Mouse (Mus musculus) gastrocnemius, adult 18-20 months (tissue): Measurements from ENCODE around the gene 1700028J19Rik. TPM values are rescaled to one million over a fixed set of nuclear protein-coding genes. Genes with fewer than 3 reads are reported as not detected.
"Not testable (repeated sequence)": the region's sequence is repeated elsewhere in the genome, so short reads cannot be mapped to it uniquely, and the experiment has no call there.

Experiments used
- DNase-seq: peaks from one replicate; pipeline ENCODE4 v3.0.0; 2021; ENCODE audit warnings: low spot score
- total RNA-seq, 2 experiments: library from RNA; stranded (reverse); gene quantifications; 2 replicates each; pipeline ENCODE4 v1.2.3; 2021

Gene 1700028J19Rik
- total RNA-seq, 2 experiments from 2014 or later = not detected

- no peak for DNase-seq
Observed at GRCm38 (mm10) chr7:44253023-44253616, 6.6 kb upstream of the 1700028J19Rik start.

- not testable (repeated sequence) for DNase-seq
Observed at GRCm38 (mm10) chr7:44250732-44251275, 4.3 kb upstream of the 1700028J19Rik start.

- DNase-seq = no peak
Observed at GRCm38 (mm10) chr7:44249248-44249647, 2.8 kb upstream of the 1700028J19Rik start.

- no peak for DNase-seq
Observed at GRCm38 (mm10) chr7:44247971-44248370, 1.5 kb upstream of the 1700028J19Rik start.

DNA sequence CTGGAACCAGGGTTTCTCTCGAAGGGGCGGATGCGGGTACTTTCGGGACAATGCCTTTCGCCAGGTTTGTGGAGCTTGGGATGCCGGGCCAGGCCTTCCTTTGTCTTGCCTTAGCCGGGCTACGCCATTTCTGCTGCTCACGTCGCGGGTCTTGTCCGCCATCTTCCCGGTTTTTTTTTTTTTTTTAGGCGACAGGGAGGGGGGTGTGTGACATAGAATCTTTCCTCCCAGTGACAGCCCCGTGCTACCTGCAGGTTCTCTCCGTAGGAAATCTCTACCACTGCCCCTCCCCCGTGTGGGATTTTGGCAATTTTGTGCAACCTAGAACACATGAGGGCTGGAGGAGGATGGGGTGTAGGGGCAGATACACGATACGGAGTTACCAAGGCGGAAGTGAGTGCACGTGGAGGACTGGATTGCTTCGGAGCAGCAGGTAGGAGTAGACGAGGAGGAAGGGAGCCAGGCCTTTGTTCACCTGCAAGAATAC, 532 bp upstream of the 1700028J19Rik start:
- DNase-seq = peak; percentile 9

DNA sequence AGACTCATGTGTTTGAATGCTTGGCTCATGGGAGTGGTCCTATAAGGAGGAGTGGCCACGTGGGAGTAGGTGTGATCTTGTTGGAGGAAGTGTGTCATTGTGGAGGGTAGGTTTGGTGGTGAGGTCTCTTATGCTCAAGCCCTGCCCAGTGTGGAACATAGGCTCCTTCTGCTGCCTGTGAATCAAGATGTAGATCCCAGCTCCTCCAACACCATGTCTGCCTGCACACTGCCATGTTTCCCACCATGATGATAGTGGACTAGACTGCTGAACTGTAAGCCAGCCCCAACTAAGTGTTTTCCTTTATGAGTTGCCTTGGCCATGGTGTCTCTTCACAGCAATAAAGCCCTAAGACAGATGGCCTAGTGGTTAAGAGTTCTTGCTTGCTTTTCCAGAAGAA, 2.4 kb downstream of the 1700028J19Rik start:
- no peak for DNase-seq

DNA sequence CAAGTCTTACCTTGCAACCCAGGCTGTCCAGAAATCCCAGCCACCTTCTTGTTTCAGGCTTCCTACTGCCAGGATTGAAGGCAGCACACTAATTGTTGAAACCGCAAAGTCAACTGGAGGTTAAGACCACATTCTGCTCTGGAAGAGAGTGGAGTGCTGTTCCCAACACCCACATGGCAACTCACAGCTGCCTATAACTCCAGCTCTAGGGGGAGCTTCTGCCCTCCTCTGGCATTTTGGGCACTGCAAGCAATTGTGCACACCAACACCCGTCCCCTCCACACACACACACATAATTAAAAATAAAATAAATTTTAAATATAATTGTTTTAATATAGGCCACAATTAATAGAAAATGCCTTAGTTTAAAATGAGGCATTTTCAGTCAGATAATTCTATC, 5.3 kb downstream of the 1700028J19Rik start:
- DNase-seq = no peak

DNA sequence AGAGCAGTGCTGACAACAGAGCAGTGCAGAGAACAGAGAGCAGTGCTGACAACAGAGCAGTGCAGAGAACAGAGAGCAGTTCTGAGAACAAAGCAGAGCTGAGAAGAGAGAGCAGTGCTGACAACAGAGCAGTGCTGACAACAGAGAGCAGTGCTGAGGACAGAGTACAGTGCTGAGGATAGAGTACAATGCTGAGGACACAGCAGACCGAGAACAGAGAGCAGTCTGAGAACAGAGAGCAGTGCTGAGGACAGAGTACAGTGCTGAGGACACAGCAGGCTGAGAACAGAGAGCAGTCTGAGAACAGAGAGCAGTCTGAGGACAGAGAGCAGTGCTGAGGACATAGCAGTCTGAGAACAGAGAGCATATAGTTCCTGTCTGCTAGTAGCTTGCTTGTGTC, 5.8 kb downstream of the 1700028J19Rik start:
- no peak for DNase-seq

GRCm38 (mm10) chr7:44239913-44240312, 6.6 kb downstream of the 1700028J19Rik start:
- DNase-seq = no peak

DNA sequence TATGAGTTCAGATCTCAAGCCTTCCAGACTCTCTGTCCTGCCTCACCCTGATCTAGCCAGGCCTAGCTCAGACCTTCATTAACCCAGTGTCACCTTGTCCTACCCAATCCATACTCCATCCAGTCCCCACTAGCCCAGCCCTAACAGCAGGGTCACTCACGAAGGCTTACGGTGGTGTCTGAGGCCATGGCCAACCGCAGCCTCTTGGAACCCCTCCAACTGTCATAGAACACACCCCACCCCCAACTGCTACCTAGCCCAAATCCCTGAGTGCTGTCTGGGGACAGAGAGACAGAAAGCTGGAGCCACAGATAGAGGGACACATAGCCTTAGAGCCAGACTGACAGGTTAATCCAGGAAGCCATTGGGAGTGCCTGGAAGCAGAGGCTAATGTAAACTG, 10.6 kb downstream of the 1700028J19Rik start, which contains the start of gene Gm36864:
Gm36864 (plus strand) TSS at position 269 of the 400 bp plus-strand sequence.
- no peak for DNase-seq

DNA sequence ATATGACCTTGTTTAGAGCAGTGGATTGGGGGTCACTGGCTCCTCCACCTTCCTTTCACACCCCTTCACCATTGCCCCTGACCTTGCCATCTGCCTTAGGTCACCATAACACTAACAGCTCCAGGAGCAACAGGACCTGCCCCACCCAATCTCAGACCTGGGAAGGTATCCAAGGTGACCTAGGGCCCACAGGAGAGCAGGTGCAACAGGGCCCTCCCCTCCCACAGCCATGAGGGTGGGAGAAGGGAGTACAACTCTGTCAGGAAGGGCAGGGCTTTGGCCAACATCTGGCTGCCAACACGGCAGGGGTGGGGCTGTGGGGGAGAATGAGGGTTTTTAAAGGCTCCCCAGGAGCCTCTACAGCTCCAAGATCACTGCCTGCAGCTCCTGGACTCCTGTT, 21.4 kb downstream of the 1700028J19Rik start, which contains the start of gene Klk1:
Klk1 (plus strand) TSS at position 285 of the 400 bp plus-strand sequence.
- no peak for DNase-seq

DNA sequence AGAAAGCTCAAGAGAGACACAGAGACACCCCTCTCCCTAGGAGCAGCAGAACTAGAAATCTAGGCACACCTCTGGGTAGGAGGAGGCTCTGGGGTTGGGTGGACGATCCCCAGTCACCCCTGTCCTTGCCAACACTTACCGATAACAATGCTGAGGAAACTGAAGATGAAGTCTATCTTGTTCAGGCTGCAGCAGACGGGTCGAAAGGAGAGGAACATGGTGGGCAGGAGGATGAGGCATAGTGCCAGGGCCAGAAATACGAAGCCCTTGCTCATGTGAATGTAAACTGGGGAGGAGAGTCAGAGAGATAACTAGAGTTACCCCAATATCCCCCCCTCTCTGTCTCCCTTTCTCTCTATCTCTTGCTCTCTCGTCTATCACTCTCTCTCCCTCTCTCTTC, 24.2 kb downstream of the 1700028J19Rik start:
- not testable (repeated sequence) for DNase-seq

DNA sequence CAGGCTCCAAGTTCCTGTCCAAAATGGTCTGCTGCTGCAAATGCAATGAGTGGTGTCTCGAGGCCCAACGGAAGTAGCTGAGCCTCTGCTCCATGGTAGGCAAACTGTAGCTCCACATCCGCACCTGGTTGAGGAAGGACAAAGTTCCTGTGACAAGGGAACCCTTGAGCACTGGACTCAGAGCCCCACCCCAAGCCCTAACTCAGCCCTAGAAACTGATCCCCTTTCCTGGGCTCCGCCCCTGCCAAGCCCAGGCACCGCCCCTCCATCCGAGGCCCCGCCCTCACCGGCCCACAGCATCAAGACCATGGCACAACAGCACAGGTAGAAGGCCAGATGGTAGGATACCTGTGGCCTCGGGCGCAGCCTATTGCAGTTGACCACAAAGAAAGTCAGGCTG, 24.9 kb downstream of the 1700028J19Rik start:
- not testable (repeated sequence) for DNase-seq

DNA sequence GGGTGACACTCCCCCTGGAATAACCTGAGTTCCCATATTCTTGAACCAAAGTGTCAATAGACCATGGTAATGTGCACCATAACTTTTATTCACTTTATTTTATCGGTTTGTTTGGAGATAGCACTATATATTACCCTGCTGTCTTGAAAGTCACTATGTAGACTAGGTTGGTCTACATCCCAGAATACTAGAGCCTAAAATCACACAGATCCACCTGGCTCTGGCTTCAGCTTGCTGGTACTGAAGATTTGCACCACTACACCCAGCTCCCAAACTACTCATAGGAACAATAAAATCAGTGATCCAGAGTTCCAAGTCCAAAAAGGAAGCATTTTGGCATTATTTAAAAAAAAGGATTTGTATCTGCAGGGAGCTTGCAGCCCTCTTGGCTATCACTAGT, 30.9 kb downstream of the 1700028J19Rik start, which contains the start of gene Klk1b5:
Klk1b5 (plus strand) TSS at position 301 of the 400 bp plus-strand sequence.
- DNase-seq = no peak

DNA sequence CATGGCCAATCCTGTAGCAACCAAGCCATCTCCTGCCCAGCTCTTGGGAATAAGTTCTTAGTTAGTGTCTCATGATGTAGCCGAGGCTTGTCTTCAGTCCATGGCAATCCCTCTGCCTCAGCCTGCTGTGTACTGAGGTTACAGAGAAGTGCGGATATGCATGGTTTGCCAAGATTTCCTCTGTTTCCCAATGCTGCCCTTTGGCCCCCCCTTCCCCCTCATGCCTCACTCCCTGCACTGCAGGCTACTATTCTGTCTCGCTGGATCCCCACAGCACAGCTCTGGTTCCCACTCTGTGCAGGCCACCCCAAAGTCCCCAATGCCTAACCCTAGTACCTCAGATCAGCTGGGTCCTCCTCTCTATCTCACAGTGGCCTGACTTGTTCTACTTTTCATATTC, 38.2 kb downstream of the 1700028J19Rik start:
- DNase-seq = no peak

DNA sequence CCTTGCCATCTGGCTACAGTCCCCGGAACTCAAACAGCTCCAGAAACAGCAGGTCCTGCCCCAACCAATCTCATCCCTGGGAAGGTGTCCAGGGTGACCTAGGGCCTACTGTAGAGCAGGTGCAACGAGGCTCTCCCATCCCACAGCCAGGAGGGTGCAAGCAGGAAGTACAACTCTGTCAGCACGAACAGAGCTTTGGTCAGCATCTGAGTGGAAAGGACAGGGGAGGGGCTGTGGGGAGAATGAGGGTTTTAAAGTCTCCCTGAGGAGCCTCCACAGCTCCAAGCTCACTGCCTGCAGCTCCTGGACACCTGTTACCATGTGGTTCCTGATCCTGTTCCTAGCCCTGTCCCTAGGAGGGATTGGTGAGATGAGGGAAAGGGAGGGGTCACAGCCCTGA, 39.4 kb downstream of the 1700028J19Rik start, which contains the start of gene Klk1b4:
Klk1b4 (plus strand) TSS at position 301 of the 400 bp plus-strand sequence.
- not testable (repeated sequence) for DNase-seq

DNA sequence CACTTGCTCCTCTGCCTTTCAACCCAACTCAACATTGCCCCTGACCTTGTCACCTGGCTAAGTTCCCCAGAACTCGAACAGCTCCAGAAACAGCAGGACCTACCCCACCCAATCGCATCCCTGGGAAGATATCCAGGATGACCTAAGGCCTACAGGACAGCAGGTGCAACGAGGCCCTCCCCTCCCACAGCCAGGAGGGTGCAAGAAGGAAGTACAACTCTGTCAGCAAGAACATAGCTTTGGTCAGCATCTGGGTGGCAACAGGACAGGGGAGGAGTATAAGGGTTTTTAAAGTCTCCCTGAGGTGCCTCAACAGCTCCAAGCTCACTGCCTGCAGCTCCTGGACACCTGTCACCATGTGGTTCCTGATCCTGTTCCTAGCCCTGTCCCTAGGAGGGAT, 48.6 kb downstream of the 1700028J19Rik start, which contains the start of gene Klk1b3:
Klk1b3 (plus strand) TSS at position 301 of the 400 bp plus-strand sequence.
- no peak for DNase-seq

DNA sequence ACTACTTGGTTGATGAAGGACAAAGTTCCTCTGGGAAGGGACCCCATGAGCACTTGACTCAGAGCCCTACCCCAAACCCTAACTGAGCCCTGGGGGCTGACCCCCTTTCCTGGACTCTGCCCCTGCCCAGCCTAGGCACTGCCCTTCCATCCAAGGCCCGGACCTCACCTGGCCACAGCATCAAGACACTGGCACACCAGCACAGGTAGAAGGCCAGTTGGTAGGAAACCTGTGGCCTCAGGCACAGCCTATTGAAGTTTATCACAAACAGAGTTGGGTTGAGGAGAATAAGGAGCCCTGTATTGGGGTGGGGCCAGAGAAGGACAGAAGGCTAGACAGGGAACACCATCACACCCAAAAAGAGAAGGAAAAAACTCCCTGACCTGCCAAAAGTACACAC, 53.0 kb downstream of the 1700028J19Rik start:
- DNase-seq = not testable (repeated sequence)

DNA sequence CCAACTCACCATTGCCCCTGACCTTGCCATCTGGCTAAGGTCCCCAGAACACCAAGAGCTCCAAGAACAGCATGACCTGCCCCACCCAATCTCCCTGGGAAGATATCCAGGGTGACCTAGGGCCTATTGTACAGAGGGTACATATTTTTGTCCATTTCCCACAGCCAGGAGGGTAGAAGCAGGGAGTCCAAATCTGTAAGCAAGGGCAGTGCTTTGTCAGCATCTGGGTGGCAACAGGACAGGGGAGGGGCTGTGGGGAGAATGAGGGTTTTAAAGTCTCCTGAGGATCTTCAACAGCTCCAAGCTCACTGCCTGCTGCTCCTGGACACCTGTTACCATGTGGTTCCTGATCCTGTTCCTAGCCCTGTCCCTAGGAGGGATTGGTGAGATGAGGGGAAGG, 58.6 kb downstream of the 1700028J19Rik start, which contains the start of gene Klk1b24:
Klk1b24 (plus strand) TSS at position 301 of the 400 bp plus-strand sequence.
- DNase-seq = peak; percentile 27

DNA sequence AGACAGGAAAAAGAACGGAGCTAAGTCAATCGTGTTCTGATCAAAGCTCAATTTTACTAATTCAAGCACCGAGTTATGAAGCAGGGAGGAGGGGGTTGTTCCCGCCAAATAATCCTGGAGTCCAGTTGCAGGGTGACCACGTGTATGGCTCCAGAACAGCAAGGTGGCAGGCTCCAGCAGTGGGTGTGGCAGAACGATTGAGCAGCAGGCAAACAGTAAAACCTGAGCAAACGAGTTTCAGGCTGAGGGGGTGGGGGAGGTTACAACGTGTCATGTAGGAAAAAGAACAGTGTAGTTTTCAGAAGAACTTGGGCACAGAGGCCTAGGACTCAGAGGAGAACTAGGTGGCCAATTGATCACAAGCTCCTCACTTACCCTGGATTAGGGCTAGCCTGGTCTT, 60.0 kb downstream of the 1700028J19Rik start:
- not testable (repeated sequence) for DNase-seq
